Mouse (Mus musculus) midbrain, embryonic 11.5 days (tissue): ENCODE measurements around the gene Limch1. TPM values are rescaled to one million over a fixed set of nuclear protein-coding genes. Genes with fewer than 3 reads are reported as not detected.

Source experiments
- ATAC-seq: fragments of 200-750 bp; cut with Nextera tagmentation; 2 replicates; pipeline ENCODE4 v1.8.0; 2017; ENCODE audit warnings: moderate TSS enrichment, moderate library complexity; ENCODE audit not compliant: low FRiP score
- DNase-seq: peaks from one replicate; pipeline ENCODE4 v3.0.0; 2015; ENCODE audit warnings: low spot score; ENCODE audit errors: missing footprints
- H3K27ac ChIP-seq: fragments of 300-500 bp; sonication (generic); 2 replicates; pipeline ENCODE4 v1.5.1; 2014; ENCODE audit warnings: low read depth, low read length
- H3K27me3 ChIP-seq: fragments of 300-500 bp; sonication (generic); 2 replicates; pipeline ENCODE4 v1.6.1; 2014; ENCODE audit warnings: mild to moderate bottlenecking, low read length, moderate library complexity, mixed read lengths; ENCODE audit not compliant: control insufficient read depth, insufficient read depth
- H3K36me3 ChIP-seq: fragments of 300-500 bp; sonication (generic); 2 replicates; pipeline ENCODE4 v1.6.1; 2014; ENCODE audit warnings: mild to moderate bottlenecking, low read length, moderate library complexity, mixed read lengths; ENCODE audit not compliant: control insufficient read depth, insufficient read depth
- H3K4me1 ChIP-seq: fragments of 300-500 bp; sonication (generic); 2 replicates; pipeline ENCODE4 v1.6.1; 2014; ENCODE audit warnings: low read length; ENCODE audit not compliant: control insufficient read depth, insufficient read depth
- H3K4me2 ChIP-seq: fragments of 300-500 bp; sonication (generic); 2 replicates; pipeline ENCODE4 v1.6.1; 2014; ENCODE audit warnings: mild to moderate bottlenecking, moderate library complexity
- H3K4me3 ChIP-seq: fragments of 300-500 bp; sonication (generic); 2 replicates; pipeline ENCODE4 v1.5.1; 2014; ENCODE audit warnings: low read depth, low read length
- H3K9ac ChIP-seq: fragments of 300-500 bp; sonication (generic); 2 replicates; pipeline ENCODE4 v1.6.1; 2014; ENCODE audit warnings: low read length
- H3K9me3 ChIP-seq: fragments of 300-500 bp; sonication (generic); 2 replicates; pipeline ENCODE4 v1.6.1; 2016; ENCODE audit warnings: low read length; ENCODE audit not compliant: control insufficient read depth
- WGBS: fragments of 180-500 bp; shearing (Covaris S2); extraction: QIAGEN DNeasy Blood & Tissue Kit; methylation state at CpG from one replicate; pipeline ENCODE4 v1.1.7; 2014; 5-methylcytosine and 5-hydroxymethylcytosine counted together
- polyA plus RNA-seq: library from polyadenylated mRNA; unstranded; fragments of >200 nt; fragmentation: Nextera tagmentation; extraction: Ambion mirVana; gene quantifications from 2 replicates; pipeline ENCODE4 v1.2.1, GENCODE M21; 2014

Limch1 gene
- polyA plus RNA-seq, 1 experiment from 2014 or later, result 50.5 TPM

DNA sequence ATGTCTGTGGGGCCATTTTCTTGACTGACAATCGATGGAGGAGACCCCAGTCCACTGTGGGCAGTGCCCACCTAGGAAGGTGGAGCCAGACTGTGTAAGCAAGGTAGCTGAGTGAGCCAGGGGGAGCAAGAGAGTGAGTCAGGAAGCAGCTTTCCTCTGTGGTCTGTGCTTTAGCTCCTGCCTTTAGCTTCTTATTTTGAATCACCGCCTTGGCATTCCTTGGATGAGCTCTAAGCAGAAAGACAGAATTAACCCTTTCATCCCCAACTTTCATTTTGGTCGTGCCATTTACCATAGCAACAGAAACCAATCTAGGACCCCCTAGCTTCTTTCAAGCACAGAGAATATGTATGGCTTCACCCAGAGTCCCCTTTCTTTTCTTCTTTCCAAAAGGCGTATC, 27.7 kb upstream of the Limch1 start:
- DNase-seq (peak; percentile 79), ATAC-seq (no peak)
- Histone ChIP-seq H3K4me3 (no peak overlapping the region), H3K4me1 (peaks cover 25% of the 10 kb centered on the region), H3K36me3 (no peaks in the 10 kb centered on the region), H3K27ac (no peak overlapping the region), H3K9ac (no peak overlapping the region), H3K27me3 (no peaks in the 10 kb centered on the region), H3K4me2 (no peak overlapping the region), H3K9me3 (no peaks in the 10 kb centered on the region)
- 51% methylated on average over 4 of the region's 4 CpGs for whole genome bisulfite sequencing

DNA sequence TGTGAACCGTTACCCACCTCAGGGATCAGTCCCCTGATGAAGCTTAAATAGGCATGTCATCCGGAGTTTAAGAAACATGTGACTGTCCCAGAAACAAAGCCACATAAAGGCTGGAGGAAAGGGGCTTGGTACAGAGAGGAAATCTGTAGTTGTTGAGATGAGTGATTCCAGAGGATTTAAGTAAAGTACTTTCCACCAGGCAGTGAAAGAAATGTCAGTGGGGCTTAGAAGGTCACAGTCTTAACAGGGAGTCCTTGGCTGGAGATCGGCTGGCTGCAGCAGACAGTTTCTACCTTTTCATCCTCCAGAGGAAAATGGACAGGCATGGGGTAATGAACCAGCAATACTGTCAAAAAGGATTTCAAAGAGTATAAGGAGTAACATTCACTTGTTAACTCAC, 27.2 kb upstream of the Limch1 start:
- WGBS, result 24% methylated on average over 3 of the region's 3 CpGs
- H3K9me3 ChIP-seq, result no peaks in the 10 kb centered on the region
- H3K4me2 ChIP-seq, result no peak overlapping the region
- no peaks in the 10 kb centered on the region for H3K27me3 ChIP-seq
- no peak overlapping the region for H3K4me3 ChIP-seq
- no peak overlapping the region for H3K9ac ChIP-seq
- H3K4me1 ChIP-seq, result peaks cover 29% of the 10 kb centered on the region
- no peaks in the 10 kb centered on the region for H3K36me3 ChIP-seq
- peak; percentile 84 for DNase-seq
- ATAC-seq, result no peak
- no peak overlapping the region for H3K27ac ChIP-seq

DNA sequence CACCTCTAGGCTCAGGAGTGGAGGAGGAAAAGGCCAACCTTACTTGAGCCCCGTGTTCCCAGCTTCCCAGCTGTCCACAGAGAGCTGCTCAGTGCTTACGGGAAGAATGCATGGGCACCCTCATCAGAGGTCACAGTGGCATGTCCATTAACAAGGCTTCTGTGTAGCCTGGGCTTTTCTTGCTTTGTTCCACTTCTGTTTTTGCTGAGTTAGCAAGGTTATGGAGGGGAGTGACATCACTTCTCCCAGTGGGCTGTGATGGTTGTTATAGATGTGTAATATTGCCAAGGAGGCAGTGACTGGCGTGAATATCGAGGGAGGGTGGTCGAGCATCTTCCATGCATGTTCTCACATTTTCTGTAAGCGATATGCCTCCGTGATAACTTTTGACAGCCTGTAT, 26.7 kb upstream of the Limch1 start:
- Histone ChIP-seq H3K9me3 (no peaks in the 10 kb centered on the region), H3K27me3 (no peaks in the 10 kb centered on the region), H3K9ac (no peak overlapping the region), H3K36me3 (no peaks in the 10 kb centered on the region), H3K4me1 (peaks cover 30% of the 10 kb centered on the region), H3K4me3 (no peak overlapping the region), H3K27ac (no peak overlapping the region), H3K4me2 (no peak overlapping the region)
- no peak for DNase-seq
- 77% methylated on average over 7 of the region's 7 CpGs for WGBS
- ATAC-seq, result no peak

DNA sequence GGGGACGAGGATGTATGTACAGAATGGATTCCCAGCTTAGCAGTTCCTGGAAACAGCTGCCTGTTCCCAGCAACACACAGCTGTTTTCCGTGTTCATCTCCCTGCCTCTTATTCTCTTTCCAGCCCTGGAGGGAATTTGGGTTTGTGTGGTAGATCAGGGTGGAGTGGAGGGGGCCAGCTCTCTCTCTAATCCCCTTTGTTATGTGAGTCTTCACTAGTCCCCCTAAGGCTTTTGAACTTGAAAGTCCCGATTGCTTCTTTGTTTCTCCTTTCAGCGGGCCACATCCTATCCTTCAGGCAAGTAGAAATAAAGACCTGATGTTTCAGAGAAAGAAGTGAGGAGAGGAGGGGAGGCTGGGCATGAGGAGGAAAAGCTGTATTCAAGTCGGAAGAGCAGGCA, 24.7 kb upstream of the Limch1 start:
- no peaks in the 10 kb centered on the region for H3K27me3 ChIP-seq
- no peaks in the 10 kb centered on the region for H3K9me3 ChIP-seq
- peak overlapping the region; percentile 52 for H3K27ac ChIP-seq
- no peak overlapping the region for H3K4me2 ChIP-seq
- H3K36me3 ChIP-seq, result no peaks in the 10 kb centered on the region
- 6% methylated on average over 5 of the region's 5 CpGs for WGBS
- no peak overlapping the region for H3K4me3 ChIP-seq
- no peak overlapping the region for H3K9ac ChIP-seq
- ATAC-seq (peak; percentile 64), DNase-seq (peak; percentile 92)
- H3K4me1 ChIP-seq, result peaks cover 30% of the 10 kb centered on the region

DNA sequence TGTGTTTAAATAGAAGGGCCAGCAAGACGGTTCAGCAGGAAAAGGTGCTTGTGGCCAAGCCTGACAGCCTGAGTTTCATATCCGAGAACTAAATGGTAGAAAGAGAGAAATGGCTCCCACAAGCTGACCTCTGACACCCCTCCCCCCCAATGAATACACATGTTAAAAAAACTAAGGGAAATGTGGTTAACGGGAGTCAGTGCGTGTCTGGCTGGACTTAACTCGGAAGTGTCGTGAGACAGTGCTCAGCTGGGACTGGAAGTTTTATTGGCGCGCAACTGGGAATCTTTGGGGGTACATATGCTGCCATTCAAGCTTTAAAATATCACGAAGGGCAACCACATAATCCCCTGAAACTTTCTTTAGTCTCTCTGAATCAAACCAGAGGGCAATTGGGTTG, 23.0 kb upstream of the Limch1 start:
- H3K9ac ChIP-seq, result no peak overlapping the region

DNA sequence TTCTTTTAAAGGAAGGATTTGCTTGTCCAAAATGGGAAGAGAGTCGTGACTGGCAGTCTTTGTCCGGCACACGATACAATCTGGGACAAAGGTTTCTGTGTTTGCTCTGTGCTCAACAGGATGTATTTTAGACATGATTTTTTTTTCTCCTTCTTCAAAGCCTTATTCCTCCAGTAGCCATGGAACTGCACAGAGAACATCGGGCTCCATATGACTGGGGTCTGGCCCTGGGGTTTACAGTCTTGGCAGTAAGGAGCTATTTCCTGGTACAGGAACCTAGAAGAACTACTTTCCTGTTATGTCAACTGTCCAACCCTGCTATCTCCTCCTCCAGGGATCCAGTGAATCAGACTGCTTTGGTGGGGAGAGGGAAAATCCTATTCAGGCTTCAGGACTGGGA, 22.6 kb upstream of the Limch1 start:
- peak; percentile 90 for DNase-seq
- H3K36me3 ChIP-seq, result no peaks in the 10 kb centered on the region
- H3K9ac ChIP-seq, result no peak overlapping the region
- peaks cover 28% of the 10 kb centered on the region for H3K4me1 ChIP-seq
- H3K27me3 ChIP-seq, result no peaks in the 10 kb centered on the region
- ATAC-seq, result peak; percentile 31; the same call in 1 of the 2 replicates
- no peaks in the 10 kb centered on the region for H3K9me3 ChIP-seq
- no peak overlapping the region for H3K4me2 ChIP-seq
- WGBS, result 43% methylated on average over 4 of the region's 4 CpGs
- peak overlapping the region; percentile 50 for H3K27ac ChIP-seq
- no peak overlapping the region for H3K4me3 ChIP-seq

More for the DNA sequence above, 23.0 kb upstream of the Limch1 start:
- DNase-seq, result peak; percentile 87
- Histone ChIP-seq H3K4me2 (no peak overlapping the region), H3K4me1 (peaks cover 30% of the 10 kb centered on the region), H3K4me3 (no peak overlapping the region), H3K27me3 (no peaks in the 10 kb centered on the region), H3K36me3 (no peaks in the 10 kb centered on the region), H3K9me3 (no peaks in the 10 kb centered on the region), H3K27ac (peak overlapping the region; percentile 50)
- 69% methylated on average over 9 of the region's 9 CpGs for WGBS
- ATAC-seq, result 0 out of 2 replicates have a peak, but pooled peaks have one; percentile 4

DNA sequence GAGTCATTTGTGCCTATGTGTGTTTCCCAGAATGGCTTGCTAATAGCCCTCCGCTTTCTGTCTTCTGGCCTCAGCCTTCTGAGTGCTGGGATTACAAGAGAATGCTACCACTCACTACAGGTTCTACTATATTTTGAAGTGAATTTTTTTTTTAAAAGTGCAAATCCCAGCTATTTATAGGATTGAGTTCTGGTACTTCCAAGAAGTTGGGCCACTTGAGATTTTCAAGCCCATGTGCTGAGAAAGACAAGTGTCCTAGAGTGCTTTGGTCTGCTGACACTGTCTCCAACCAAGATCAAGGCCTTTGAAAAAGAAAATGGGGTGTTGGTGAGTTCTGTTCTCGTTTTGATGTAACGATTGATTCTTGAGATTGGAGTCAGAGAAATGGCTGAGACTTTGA, 22.0 kb upstream of the Limch1 start:
- DNase-seq, result no peak
- Histone ChIP-seq H3K27ac (peak overlapping the region; percentile 50), H3K4me3 (no peak overlapping the region), H3K4me2 (no peak overlapping the region), H3K9ac (no peak overlapping the region), H3K9me3 (no peaks in the 10 kb centered on the region), H3K4me1 (peaks cover 23% of the 10 kb centered on the region), H3K27me3 (no peaks in the 10 kb centered on the region), H3K36me3 (no peaks in the 10 kb centered on the region)
- ATAC-seq, result no peak
- 85% methylated on average over 3 of the region's 3 CpGs for WGBS

DNA sequence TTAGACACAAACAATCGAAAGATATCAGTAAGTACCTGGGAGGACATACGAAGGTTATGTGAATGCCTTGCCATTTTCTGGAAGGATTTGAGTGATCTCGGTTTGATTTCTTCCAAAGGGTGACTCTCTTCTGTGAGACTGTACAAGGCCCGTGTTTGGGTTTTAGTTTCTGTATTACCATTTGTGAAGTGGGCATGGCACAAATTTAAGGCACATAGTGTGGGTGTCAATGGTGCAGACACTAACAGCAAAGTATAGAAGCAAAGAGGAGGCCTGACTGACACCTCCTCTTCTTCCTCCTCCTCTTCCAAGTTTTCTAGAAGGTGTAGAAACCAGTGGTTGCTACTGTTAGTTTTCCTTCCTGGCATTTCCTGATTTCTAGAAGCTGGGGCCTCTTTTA, 16.3 kb upstream of the Limch1 start:
- Histone ChIP-seq H3K4me1 (peaks cover 5% of the 10 kb centered on the region), H3K27ac (no peak overlapping the region), H3K9ac (no peak overlapping the region), H3K9me3 (no peaks in the 10 kb centered on the region), H3K27me3 (no peaks in the 10 kb centered on the region), H3K4me3 (no peak overlapping the region), H3K4me2 (no peak overlapping the region), H3K36me3 (no peaks in the 10 kb centered on the region)
- no peak for ATAC-seq
- peak; percentile 74 for DNase-seq
- WGBS, result 93% methylated on average over 4 of the region's 4 CpGs

DNA sequence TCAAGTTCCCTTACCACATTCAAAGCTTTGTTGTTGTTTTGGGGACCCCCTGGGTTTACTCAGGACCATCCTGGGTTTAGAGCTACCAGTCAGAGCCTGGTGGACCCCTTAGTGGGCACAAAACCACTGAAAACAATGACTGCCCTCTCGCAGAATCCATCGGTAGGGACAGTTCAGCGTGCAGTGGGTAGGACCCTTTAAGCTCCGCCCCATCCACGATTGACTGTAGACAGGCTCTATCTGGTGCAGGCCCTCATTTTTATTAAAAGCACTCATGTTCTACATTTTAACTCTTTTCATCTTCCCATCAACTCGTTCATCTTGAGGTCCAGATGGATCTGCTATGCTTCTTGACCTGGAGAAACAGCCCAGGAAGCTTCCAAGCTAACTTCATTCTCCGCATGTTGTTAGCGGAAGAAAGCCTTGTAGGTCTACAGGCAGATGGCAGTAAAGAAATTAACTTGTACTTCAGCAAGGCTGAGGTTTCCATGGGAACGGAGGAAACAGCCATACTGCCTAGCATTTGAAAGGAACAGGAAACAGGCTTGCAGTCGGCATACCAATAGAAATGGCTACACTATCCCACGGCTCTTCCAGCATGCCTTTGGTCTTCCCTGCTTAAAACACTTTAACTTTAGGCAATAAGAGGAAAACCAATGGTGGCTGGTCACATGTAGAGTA, 14.9 kb upstream of the Limch1 start:
- Histone ChIP-seq H3K27ac (0 out of 2 replicates have a peak overlapping the region, but pooled peaks have one; percentile 11), H3K27me3 (no peaks in the 10 kb centered on the region), H3K36me3 (no peaks in the 10 kb centered on the region), H3K4me1 (peaks cover 5% of the 10 kb centered on the region), H3K9ac (no peak overlapping the region), H3K9me3 (no peaks in the 10 kb centered on the region), H3K4me3 (no peak overlapping the region), H3K4me2 (peak overlapping the region; percentile 18; the same call in 1 of the 2 replicates)
- ATAC-seq (peak; percentile 89), DNase-seq (no peak)
- 33% methylated on average over 11 of the region's 11 CpGs for WGBS
